Mouse (Mus musculus) cortical plate, adult 2 months (tissue): ENCODE results near the gene Fank1.

Source experiments
- CTCF ChIP-seq: fragments of 200-500 bp; IDR thresholded peaks from 2 replicates; pipeline ENCODE4 v1.5.1; 2011; ENCODE audit warnings: mild to moderate bottlenecking, control low read depth, low read length; ENCODE audit not compliant: insufficient read depth; ENCODE audit errors: extremely low read depth
- POLR2A ChIP-seq: fragments of 200-500 bp; IDR thresholded peaks from 2 replicates; pipeline ENCODE4 v1.6.1; 2011; ENCODE audit warnings: mild to moderate bottlenecking, low read length, control low read depth; ENCODE audit not compliant: insufficient read depth; ENCODE audit errors: extremely low read depth

DNA sequence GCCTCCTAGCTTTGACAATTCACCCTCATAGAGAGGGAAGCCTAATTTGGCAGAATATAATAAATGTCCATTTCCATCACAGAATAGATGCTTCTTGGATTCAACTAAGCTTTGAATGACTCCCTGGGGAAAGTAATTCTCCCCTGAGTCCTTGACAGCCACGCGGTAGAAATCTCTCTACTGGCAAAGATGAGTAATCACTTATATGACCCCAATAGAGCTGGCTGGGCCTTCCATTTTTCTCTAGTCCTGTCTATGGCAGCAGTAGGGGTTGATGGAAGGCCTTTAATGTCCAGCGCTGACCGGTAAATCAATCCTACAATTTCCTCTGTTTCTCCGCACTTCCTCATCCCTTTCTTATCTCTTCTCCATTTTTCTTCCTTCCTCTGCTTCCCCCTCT is 1.5 kb upstream of the Fank1 start:
- TF ChIP-seq CTCF (no peak), POLR2A (no peak)
